Mouse (Mus musculus) testis, adult 2 months (tissue): ENCODE data around the gene Npas1.

Experiments used
- CTCF ChIP-seq: fragments of 200-500 bp; IDR thresholded peaks from 2 replicates; pipeline ENCODE4 v1.5.1; 2012; ENCODE audit warnings: low read depth, mild to moderate bottlenecking, inconsistent platforms, low read length, moderate library complexity; ENCODE audit not compliant: control insufficient read depth, insufficient read depth, insufficient replicate concordance
- POLR2A ChIP-seq: fragments of 200-500 bp; IDR thresholded peaks from 2 replicates; pipeline ENCODE4 v1.6.1; 2012; ENCODE audit warnings: low read depth, mild to moderate bottlenecking, inconsistent platforms, low read length, moderate library complexity; ENCODE audit not compliant: control insufficient read depth

- TF ChIP-seq CTCF = no peak
- no peak for TF ChIP-seq POLR2A
Measured at GRCm38 (mm10) chr7:16473847-16474246, 3.7 kb downstream of the Npas1 start.
